Comparison of ENCODE assay signal across 29 mouse cellular contexts in genomic region chr11:114821325-114821724, GRCm38 (mm10). TPM values are rescaled to one million over a fixed set of nuclear protein-coding genes. Genes with fewer than 3 reads are reported as not detected.
DNase-seq lines count a peak whose midpoint lies in the region; ATAC-seq and TF ChIP-seq lines count a peak whose summit lies in the region.
"Had no signal": no experiment of that assay in that cellular context is flagged by ENCODE, and none has a peak within 500 bp of the region (broad histone marks: within the 10 kb centered on the region; RNA-seq: fewer than 3 reads in every experiment).

No protein-coding gene starts in this region.

- no peak for TF ChIP-seq CTCF in lung, postnatal 0 days (IDR thresholded peaks at IDR 0.05)
- TF ChIP-seq CTCF in liver, postnatal 0 days (IDR thresholded peaks at IDR 0.05; ENCODE audit: low read depth), result no peak

- H3K27me3 ChIP-seq in lung, embryonic 15.5 days, result no peaks in the 10 kb centered on the region
- H3K27me3 ChIP-seq in lung, postnatal 0 days (replicated peaks; ENCODE audit: insufficient read depth, low read length), result no peaks in the 10 kb centered on the region
- H3K27me3 ChIP-seq in liver, postnatal 0 days (ENCODE audit: insufficient read depth, low read length), result no peaks in the 10 kb centered on the region
- H3K27me3 ChIP-seq: neural tube, embryonic 12.5 days had no signal

- no peak for DNase-seq in lung, postnatal 0 days (ENCODE audit: low spot score)
- no peak for DNase-seq in liver, postnatal 0 days
- no peak for DNase-seq in ovary, adult 18-20 months (ENCODE audit: low spot score)
- DNase-seq in layer of hippocampus, adult 18-20 months (ENCODE audit: low spot score in 2 of 2), result no peak
- DNase-seq: adrenal gland, postnatal 25 days; cerebellum, adult 9-10 months; gastrocnemius, postnatal 36 days; kidney, postnatal 25 days; lung, postnatal 36 days; retina, postnatal 1 day; right cerebral cortex, postnatal 25 days; spleen, adult 18-20 months; thymus, postnatal 14 days had no signal

- H3K4me1 ChIP-seq in lung, embryonic 15.5 days, result peaks cover 27% of the 10 kb centered on the region
- H3K4me1 ChIP-seq in lung, postnatal 0 days (ENCODE audit: insufficient read depth, low read depth, low read length), result no peaks in the 10 kb centered on the region
- peaks cover 7% of the 10 kb centered on the region for H3K4me1 ChIP-seq in liver, postnatal 0 days (ENCODE audit: insufficient read depth)

- H3K9ac ChIP-seq in lung, embryonic 15.5 days, result no peak overlapping the region
- H3K9ac ChIP-seq in lung, postnatal 0 days (replicated peaks; ENCODE audit: low read depth), result no peak overlapping the region
- no peak overlapping the region for H3K9ac ChIP-seq in liver, postnatal 0 days (replicated peaks)
- H3K9ac ChIP-seq: liver, embryonic 14.5 days; neural tube, embryonic 12.5 days had no signal

- no peak overlapping the region for H3K4me3 ChIP-seq in lung, embryonic 15.5 days
- H3K4me3 ChIP-seq in lung, postnatal 0 days (ENCODE audit: low read depth, low read length), result no peak overlapping the region
- no peak overlapping the region for H3K4me3 ChIP-seq in liver, postnatal 0 days (ENCODE audit: low read depth, low read length)
- H3K4me3 ChIP-seq: hindbrain, embryonic 10.5 days; neural tube, embryonic 12.5 days had no signal

- no peak for ATAC-seq in lung, embryonic 15.5 days (ENCODE audit: borderline replicate concordance, extremely low read depth, low FRiP score, low TSS enrichment)
- no peak for ATAC-seq in lung, postnatal 0 days
- peak; percentile 71 for ATAC-seq in common myeloid progenitor, adult 5-6 weeks (replicated peaks; ENCODE audit: low read depth, poor library complexity, severe bottlenecking)
- ATAC-seq in megakaryocyte, adult 5-6 weeks (ENCODE audit: poor library complexity, severe bottlenecking), result peak; percentile 68
- ATAC-seq in liver, postnatal 0 days, result no peak
- ATAC-seq: forebrain, embryonic 16.5 days; hindbrain, postnatal 0 days; intestine, postnatal 0 days had no signal

- TF ChIP-seq EP300 in lung, postnatal 0 days (IDR thresholded peaks at IDR 0.05), result no peak
- TF ChIP-seq EP300 in liver, postnatal 0 days (IDR thresholded peaks at IDR 0.05; ENCODE audit: low read depth), result no peak

- H3K27ac ChIP-seq in lung, embryonic 15.5 days, result peak overlapping the region; percentile 74
- H3K27ac ChIP-seq in lung, postnatal 0 days (ENCODE audit: low read length), result no peak overlapping the region
- H3K27ac ChIP-seq in liver, postnatal 0 days (ENCODE audit: low read depth), result no peak overlapping the region; the same call in 1 of the 2 replicates
- H3K27ac ChIP-seq: hindbrain, embryonic 10.5 days; hindbrain, postnatal 0 days; liver, embryonic 14.5 days; neural tube, embryonic 12.5 days had no signal

- H3K36me3 ChIP-seq in lung, embryonic 15.5 days, result no peaks in the 10 kb centered on the region
- H3K36me3 ChIP-seq in lung, postnatal 0 days (ENCODE audit: insufficient read depth, low read length), result no peaks in the 10 kb centered on the region
- no peaks in the 10 kb centered on the region for H3K36me3 ChIP-seq in liver, postnatal 0 days (replicated peaks; ENCODE audit: insufficient read depth, low read length)
- H3K36me3 ChIP-seq: hindbrain, embryonic 10.5 days; neural tube, embryonic 12.5 days had no signal

- 36% methylated on average over 1 of the region's 1 CpGs for WGBS in lung, embryonic 15.5 days
- WGBS in lung, postnatal 0 days, result 52% methylated on average over 1 of the region's 1 CpGs
- 39% methylated on average over 1 of the region's 1 CpGs for WGBS in liver, postnatal 0 days (ENCODE audit: insufficient replicate concordance)

- no peak overlapping the region for H3K4me2 ChIP-seq in lung, embryonic 15.5 days
- no peak overlapping the region for H3K4me2 ChIP-seq in lung, postnatal 0 days (replicated peaks; ENCODE audit: low read depth, low read length)
- H3K4me2 ChIP-seq in liver, postnatal 0 days (ENCODE audit: low read depth, low read length), result no peak overlapping the region
- H3K4me2 ChIP-seq: midbrain, embryonic 11.5 days; neural tube, embryonic 12.5 days had no signal

- no peaks in the 10 kb centered on the region for H3K9me3 ChIP-seq in lung, embryonic 15.5 days
- H3K9me3 ChIP-seq in lung, postnatal 0 days (ENCODE audit: low read length), result no peaks in the 10 kb centered on the region
- no peaks in the 10 kb centered on the region for H3K9me3 ChIP-seq in liver, postnatal 0 days (ENCODE audit: low read length)
- H3K9me3 ChIP-seq: neural tube, embryonic 12.5 days had no signal

RNA-seq across cellular contexts. Expression of gene Gpr142, which starts 22.6 kb away (rescaled TPM):
- polyA plus RNA-seq in lung, embryonic 15.5 days (2015; fragmentation: Nextera tagmentation; extraction: Ambion mirVana), result not detected in 2 replicates
- not detected in 2 replicates for polyA plus RNA-seq in lung, postnatal 0 days (2015; fragmentation: Nextera tagmentation; extraction: Ambion mirVana)
- total RNA-seq in common myeloid progenitor, adult 5-6 weeks (2017), result not detected in 2 replicates
- total RNA-seq in megakaryocyte, adult 5-6 weeks (2015), result not detected in 2 replicates
- not detected in 2 replicates for total RNA-seq in megakaryocyte, adult 5-6 weeks (2017)
- polyA plus RNA-seq in liver, postnatal 0 days (2015; fragmentation: Nextera tagmentation; extraction: Ambion mirVana), result not detected in 2 replicates
- not detected for total RNA-seq in layer of hippocampus, adult 18-20 months (2021)
- total RNA-seq: adrenal gland, postnatal 25 days; gastrocnemius, postnatal 36 days; heart, adult 8-10 months; layer of hippocampus, adult 8-10 months; left cerebral cortex, postnatal 25 days had no signal
- polyA plus RNA-seq: C2C12; forebrain, embryonic 16.5 days; heart, embryonic 16.5 days; hindbrain, postnatal 0 days; intestine, postnatal 0 days; limb, embryonic 14.5 days; liver, embryonic 14.5 days; neural tube, embryonic 12.5 days had no signal

RNA-seq across cellular contexts. Expression of gene Btbd17, which starts 25.6 kb away (rescaled TPM):
- polyA plus RNA-seq in lung, embryonic 15.5 days (2015; fragmentation: Nextera tagmentation; extraction: Ambion mirVana), result 0.71 and 1.1 TPM in 2 replicates
- polyA plus RNA-seq in lung, postnatal 0 days (2015; fragmentation: Nextera tagmentation; extraction: Ambion mirVana), result 0.15 and 0.20 TPM in 2 replicates
- total RNA-seq in common myeloid progenitor, adult 5-6 weeks (2017), result not detected in 2 replicates
- total RNA-seq in megakaryocyte, adult 5-6 weeks (2015), result not detected in 2 replicates
- not detected in 2 replicates for total RNA-seq in megakaryocyte, adult 5-6 weeks (2017)
- polyA plus RNA-seq in liver, postnatal 0 days (2015; fragmentation: Nextera tagmentation; extraction: Ambion mirVana), result not detected in 2 replicates
- 10 to 100 TPM; 18.7 to 23.2 TPM for total RNA-seq in layer of hippocampus, adult 18-20 months (2021)
- total RNA-seq: adrenal gland, postnatal 25 days; heart, adult 8-10 months had no signal
- polyA plus RNA-seq: heart, embryonic 16.5 days; liver, embryonic 14.5 days had no signal

RNA-seq across cellular contexts. Expression of gene Gprc5c, which starts 29.6 kb away (rescaled TPM):
- 35.4 and 36.1 TPM in 2 replicates for polyA plus RNA-seq in lung, embryonic 15.5 days (2015; fragmentation: Nextera tagmentation; extraction: Ambion mirVana)
- polyA plus RNA-seq in lung, postnatal 0 days (2015; fragmentation: Nextera tagmentation; extraction: Ambion mirVana), result 10.4 and 11.1 TPM in 2 replicates
- not detected in 2 replicates for total RNA-seq in common myeloid progenitor, adult 5-6 weeks (2017)
- 0.04 and 0.32 TPM in 2 replicates for total RNA-seq in megakaryocyte, adult 5-6 weeks (2015)
- total RNA-seq in megakaryocyte, adult 5-6 weeks (2017), result 0.37 and 0.89 TPM in 2 replicates
- polyA plus RNA-seq in liver, postnatal 0 days (2015; fragmentation: Nextera tagmentation; extraction: Ambion mirVana), result 23.2 and 24.9 TPM in 2 replicates
- total RNA-seq in layer of hippocampus, adult 18-20 months (2021), result 1 to 10 TPM; 3.3 to 3.7 TPM

RNA-seq across cellular contexts. Expression of gene Kif19a, which starts 56.1 kb away (rescaled TPM):
- 0.29 and 0.40 TPM in 2 replicates for polyA plus RNA-seq in lung, embryonic 15.5 days (2015; fragmentation: Nextera tagmentation; extraction: Ambion mirVana)
- polyA plus RNA-seq in lung, postnatal 0 days (2015; fragmentation: Nextera tagmentation; extraction: Ambion mirVana), result 0.54 and 0.74 TPM in 2 replicates
- not detected in 2 replicates for total RNA-seq in common myeloid progenitor, adult 5-6 weeks (2017)
- 0.16 and 0.27 TPM in 2 replicates for total RNA-seq in megakaryocyte, adult 5-6 weeks (2015)
- total RNA-seq in megakaryocyte, adult 5-6 weeks (2017), result 0.11 and 0.69 TPM in 2 replicates
- polyA plus RNA-seq in liver, postnatal 0 days (2015; fragmentation: Nextera tagmentation; extraction: Ambion mirVana), result 0.11 and 0.13 TPM in 2 replicates
- total RNA-seq in layer of hippocampus, adult 18-20 months (2021), result 1 to 10 TPM; 3.0 to 3.1 TPM

Comparison
In these comparisons a context has a peak if more than half of its experiments do, and no peak if none do; other contexts are left out.
1. ATAC-seq: peak in common myeloid progenitor, adult 5-6 weeks (single experiment) and megakaryocyte, adult 5-6 weeks (single experiment); none in lung, embryonic 15.5 days (single experiment), lung, postnatal 0 days (single experiment) and liver, postnatal 0 days (single experiment).
2. RNA of gene Btbd17, which starts 25.6 kb away (total RNA-seq): 18.7 to 23.2 TPM in layer of hippocampus, adult 18-20 months; not detected in common myeloid progenitor, adult 5-6 weeks and not detected in megakaryocyte, adult 5-6 weeks; every median in the first group is over 10 times any median in the second.